Mouse (Mus musculus) granulocyte monocyte progenitor cell, adult 5-6 weeks (primary cell): ENCODE measurements around the gene Arhgap23. TPM values are rescaled to one million over a fixed set of nuclear protein-coding genes. Genes with fewer than 3 reads are reported as not detected.
A peak's percentile ranks its signal among the peaks of the same experiment; 100 is the strongest.

Source experiments
- ATAC-seq: replicated peaks from 2 replicates; pipeline ENCODE4 v1.8.0; 2016; ENCODE audit warnings: mild to moderate bottlenecking, moderate TSS enrichment, inconsistent platforms; ENCODE audit not compliant: poor library complexity, severe bottlenecking
- total RNA-seq, 2 experiments: library from RNA; stranded (forward) in 1 of 2; stranded (reverse) in 1 of 2; fragments of 200-712, 200-1000 nt in 1 of 2; fragments of >200 nt in 1 of 2; fragmentation: Nextera tagmentation in 1 of 2; gene quantifications; 2 replicates each; pipeline ENCODE4 v1.2.3; 2014 to 2017

The Arhgap23 gene
- total RNA-seq (2014; fragmentation: Nextera tagmentation) = 9.7 and 13.0 TPM in 2 replicates
- 3.4 and 4.0 TPM in 2 replicates for total RNA-seq (2017)

DNA sequence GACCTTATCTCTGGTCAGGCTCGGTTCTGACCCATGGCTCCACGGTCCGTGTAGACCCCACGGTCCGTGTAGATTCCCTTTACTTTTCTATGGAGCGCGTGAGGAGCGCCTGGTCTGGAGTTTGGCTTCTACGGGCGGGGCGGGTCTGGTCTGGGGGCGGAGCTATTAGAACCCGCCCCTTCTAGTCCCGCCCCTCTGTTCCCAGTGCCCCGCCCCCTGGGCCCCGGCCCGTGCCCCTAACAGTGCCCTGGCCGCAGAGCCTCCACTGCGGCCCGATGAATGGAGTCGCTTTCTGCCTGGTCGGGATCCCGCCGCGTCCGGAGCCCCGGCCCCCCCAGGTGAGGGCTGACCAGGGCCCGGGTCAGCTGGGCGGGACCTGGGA lies at the start of gene Arhgap23:
TSS of gene Arhgap23 (plus strand) at position 204 of the 382 bp plus-strand sequence.
- peak; percentile 58 for ATAC-seq

DNA sequence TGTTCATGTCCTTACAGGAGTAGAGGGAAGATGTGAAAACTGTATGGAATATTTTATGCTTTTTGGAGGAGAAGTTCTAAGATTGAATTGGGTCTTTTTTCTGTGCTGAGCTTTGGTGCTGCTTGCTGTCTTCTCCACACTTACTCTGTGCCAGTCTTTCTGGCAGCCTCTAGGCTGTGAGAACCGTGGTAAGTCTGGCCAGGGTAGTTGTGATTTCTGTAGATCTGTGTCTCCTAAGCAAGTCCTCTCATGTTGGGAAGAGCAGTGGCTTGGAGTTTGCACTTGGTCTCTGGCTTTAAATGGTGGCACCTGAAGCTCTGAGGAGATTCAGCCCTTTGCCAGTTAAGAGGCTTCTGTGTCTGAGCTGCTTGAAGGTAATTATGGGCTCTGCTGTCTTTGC lies 49.8 kb upstream of the Arhgap23 start:
- no peak for ATAC-seq

DNA sequence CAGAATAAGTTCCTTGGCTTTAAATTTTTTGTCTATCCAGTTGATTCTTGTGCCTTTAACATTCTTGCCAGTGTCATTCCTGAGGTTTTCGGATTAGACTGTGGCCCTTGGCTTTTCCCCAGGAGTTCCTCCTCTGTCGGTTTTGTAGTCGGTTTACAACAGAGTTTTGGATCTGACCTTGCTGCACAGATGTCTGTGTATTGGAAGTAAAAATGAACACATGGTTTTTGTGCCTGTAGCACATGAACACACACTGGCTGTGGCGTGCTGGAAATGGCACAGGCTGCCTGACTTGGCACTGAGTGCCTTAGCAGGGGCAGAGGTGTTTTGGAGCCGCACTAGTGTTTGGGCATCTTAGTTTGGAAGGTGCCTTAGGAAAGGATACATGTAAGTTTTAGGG lies 46.8 kb upstream of the Arhgap23 start:
- ATAC-seq = no peak

DNA sequence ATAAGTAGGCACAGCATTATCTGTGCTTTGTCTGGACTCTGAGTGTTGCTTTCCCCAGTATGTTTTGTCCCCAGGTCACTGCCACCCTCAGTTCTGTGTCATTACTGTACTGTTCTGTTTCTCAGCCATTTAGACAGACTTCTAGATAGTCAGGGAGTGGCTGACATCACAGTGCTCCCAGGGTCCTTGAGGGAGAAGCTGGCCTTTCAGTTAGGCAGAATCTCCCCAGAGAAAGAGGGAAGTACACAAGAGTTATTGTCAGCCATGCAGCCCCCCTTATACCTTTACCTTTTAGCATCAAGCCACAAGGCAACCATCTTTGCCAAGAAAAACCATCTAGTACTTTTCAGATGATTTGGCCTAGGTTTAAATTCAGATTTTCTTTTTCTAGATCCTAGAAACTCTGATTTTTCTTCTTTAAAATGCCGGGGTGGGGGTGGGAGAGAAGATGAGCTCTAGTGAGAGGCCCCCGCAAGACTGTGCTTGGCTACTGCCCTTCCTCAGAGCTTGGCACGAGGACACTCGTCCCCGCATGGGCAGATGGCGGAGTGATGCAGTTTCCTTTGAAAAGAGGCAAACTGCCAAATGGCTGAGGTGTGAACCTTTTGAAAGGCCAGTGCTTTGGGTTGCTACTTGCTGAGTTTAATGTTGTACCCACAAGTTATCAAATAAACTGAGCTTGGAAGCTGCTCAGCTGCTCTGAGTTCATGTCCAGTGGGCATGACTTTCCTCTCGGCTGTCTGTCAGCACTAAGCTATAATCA lies 44.8 kb upstream of the Arhgap23 start:
- ATAC-seq = no peak

DNA sequence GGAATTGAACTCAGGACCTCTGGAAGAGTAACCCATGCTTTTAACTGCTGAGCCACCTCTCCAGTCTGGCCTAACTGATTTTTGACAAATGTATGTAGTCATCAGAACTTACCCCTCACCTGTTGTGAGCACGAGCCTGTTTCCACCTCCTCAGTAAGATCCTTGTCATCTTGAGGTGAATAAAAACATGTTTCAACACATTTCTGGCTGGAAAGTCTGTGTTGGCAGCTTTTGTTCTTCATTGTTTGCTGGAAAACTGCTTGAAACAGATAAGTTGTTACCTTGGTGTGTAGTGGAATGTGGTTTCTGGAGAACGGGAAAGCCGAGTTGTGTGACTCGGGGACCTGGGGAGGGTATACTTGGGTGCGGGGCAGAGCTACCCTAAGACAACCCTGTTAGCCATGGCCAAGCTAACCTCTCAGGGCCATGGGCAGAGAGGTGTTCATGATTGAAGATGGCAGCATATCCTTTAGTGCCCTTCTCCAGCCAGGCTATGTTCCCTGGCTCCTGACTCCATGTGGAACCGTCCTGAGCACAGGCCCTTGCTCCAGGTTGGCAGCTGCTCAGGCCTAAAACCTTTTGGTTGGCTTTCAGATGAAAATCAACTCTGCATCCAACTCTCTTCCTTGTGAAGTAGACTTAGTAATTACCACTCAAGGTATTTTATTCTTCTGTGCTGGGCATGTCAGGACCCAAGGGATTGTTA lies 43.0 kb upstream of the Arhgap23 start:
- no peak for ATAC-seq

DNA sequence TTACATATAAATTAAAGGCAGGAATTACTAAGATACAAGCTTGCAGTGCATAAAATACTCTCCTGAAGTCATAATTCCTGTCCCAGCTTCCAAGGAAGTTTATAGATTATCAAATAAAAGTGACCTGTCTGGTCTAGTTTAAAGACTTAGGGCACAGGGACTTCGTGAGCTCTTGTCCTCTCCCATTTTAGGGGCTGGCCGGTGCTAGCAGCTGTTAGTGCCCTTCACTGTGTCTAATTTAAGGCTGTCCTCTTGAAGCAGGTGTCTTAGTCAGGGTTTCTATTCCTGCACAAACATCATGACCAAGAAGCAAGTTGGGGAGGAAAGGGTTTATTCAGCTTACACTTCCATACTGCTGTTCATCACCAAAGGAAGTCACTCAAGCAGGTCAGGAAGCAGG lies 41.9 kb upstream of the Arhgap23 start:
- ATAC-seq = no peak

DNA sequence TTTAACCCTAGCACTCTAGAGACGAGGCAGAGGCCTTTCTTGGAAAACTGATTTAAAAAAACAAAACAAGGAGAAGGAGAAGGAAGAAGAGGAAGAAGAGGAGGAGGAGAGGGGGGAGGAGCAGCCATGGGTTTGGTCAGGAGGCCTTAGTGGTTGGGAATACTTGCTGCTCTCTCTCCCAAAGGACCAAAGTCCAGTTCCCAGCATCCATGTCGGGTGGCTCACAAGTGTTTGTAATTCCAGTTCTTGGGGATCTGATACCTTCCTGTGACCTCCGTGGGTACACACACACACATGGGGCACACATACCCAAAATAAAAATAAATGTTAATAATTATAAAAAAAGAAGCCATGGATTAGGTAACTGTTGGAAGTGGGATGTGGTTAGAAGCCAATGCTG lies 35.3 kb upstream of the Arhgap23 start:
- no peak for ATAC-seq

DNA sequence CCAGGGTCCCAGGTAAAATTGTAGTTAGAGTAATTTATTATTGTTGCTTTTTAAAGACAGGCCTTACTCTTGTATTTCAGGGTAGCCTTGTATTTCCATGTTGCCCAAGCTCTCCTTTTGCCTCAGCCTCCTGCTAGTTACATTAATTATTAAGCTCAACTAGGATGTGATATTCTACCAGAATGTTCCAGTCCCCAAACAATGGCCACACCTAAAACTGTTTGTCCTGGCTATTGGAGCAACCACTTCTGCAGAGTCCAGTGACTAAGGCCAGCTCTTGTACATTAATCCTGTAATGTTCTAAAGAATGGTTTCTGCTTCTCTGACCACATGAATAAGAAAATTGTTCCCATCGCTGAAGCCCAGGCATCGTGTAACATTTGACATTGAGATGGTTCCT lies 32.3 kb upstream of the Arhgap23 start:
- ATAC-seq = no peak

DNA sequence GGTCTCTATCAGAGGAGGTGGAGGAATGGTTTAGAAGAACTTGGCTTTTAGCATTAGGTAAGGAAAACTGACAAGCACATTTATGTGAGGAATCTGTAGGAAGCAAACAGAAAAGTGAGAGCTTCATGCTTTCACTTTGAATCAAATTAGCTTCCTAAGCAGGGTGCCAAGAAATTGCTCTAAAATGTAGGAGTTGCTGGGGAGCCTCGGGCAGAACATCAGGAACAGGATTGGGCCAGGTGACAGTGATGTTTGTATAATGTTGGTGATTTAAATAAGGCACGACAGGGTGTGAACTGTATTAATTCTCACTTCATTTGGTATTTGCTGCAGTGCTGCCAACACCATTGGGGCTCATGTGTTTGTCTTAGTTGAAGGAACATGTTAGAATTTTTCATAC lies 31.6 kb upstream of the Arhgap23 start:
- ATAC-seq = no peak

DNA sequence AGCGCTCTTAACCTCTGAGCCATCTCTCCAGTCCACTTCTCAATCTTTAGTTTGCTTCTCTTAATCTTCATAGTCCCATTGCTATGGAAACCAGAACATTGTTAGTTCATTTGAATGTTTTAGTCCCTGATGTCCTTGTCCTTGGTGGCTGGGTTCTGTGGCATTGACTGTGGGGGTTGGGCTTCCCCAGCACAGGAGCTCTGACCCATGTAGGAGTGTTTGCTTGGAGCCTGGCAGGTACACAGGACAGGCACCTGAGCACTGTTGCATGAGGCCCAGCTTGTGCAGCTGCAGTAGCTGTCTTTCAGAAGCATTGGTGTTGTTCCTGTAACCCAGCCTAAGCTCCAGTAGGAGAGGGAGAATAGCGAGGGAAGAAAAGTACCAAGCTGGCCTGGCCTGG lies 27.5 kb upstream of the Arhgap23 start:
- no peak for ATAC-seq

DNA sequence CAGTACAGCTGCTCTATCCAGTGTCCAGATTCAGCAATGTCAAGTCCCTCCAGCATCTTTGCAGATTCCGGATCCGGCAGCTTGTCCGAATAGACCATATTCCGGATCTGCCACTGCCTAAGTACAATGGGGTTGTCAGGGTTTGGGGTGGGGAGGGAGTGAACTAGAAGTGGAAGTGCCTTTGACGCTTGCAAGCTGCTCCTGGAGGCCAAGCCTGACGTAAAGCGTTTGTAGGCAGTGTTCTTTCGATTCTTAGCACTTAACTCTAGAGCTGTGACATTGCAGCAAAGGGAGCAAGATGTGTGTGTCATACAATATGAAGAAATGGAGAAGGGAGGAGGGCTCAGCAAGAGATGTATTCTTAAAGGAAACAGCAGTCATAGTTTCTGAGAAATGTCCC lies 26.2 kb upstream of the Arhgap23 start:
- no peak for ATAC-seq

DNA sequence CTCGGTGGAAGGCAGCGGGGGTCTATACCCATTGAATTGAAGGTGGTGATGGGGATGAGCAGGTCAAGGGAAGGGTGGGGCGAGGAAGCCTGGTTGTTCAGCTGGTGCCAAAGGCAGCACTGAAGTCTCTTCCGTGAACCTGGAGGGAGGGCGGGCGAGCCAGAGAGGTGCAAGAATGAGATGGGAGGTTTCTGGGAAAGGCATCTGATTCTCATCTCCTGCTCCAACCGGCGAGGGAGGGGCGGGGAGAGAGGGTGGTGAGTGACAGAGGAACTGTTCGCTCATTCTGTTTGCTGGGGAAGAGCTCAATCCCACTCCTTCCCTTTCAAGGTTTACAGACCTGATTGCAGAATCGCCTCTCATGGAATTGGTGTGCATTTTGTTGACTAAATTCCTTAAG lies 21.7 kb upstream of the Arhgap23 start:
- no peak for ATAC-seq

DNA sequence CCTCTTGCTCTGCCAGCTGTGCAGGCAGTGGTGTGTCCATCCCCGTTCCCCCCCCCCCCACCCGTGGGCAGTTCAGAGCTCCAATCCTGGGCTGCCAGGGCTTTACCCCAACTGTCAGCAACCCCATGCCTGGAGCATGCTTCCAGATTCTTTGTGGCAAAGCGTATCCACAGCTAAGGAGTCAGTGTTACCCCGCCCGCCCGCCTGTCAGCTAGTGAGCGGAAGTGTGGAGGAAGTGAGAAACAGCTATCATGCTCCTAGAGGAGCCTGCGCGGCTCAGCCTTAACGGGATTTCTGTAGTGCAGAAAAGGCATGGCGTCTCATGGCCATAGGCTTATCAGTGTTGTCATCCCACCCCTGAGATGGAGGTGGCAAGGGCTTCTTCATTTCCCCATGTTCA lies 21.2 kb upstream of the Arhgap23 start:
- ATAC-seq = peak; percentile 94

DNA sequence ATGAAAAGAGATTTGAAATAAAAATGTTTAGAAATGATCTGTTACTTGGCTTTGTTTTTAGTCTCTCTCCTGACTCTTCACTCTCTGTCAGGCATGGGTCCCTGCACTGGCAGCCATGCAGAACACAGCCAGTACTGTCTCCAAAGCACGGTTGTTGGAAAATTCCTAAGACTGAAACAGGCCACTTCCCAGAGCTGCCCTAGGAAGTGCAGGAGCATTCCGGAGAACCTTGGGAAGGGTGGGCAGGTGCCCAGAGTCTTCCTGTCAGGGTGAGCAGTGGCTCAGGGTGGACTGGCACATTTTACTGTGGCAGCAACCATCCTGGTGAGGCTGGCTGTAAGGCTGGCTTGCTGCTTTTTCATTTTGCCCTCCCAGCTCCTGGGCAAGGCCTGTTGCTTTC lies 16.8 kb upstream of the Arhgap23 start:
- no peak for ATAC-seq

DNA sequence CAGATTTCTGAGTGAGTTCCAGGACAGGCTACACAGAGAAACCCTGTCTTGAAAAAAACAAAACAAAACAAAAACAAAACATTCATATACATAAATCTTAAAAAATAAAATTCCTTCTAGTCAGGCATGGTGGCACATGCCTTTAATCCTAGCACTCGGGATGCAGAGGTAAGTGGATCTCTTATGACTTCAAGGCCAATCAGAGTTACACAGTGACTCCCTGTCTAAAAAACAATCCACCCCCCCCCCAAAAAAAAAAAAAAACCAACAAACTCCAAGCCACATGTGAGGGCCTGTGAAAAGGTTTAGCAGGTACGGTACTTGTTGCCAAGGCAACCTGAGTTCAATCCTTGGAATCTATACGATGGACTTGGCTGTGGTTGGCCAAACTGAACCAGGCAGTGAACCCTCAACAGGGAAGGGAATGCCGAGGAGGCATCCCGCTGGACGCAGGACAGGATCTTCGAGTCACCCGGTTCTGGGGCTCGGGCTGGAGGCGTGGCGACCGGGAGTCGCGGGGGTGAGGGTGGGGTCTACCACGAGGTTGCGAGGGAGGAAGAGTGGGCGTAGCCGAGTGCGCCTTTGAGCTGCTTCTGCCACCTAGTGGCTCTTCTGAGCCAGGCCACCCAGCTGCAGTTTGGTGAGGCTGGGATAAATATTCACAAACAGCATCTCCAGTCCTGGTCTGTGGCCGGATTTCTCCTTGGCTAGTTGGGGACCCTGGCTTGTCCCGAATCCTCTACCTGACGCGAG lies 15.2 kb upstream of the Arhgap23 start:
- ATAC-seq = peak; percentile 88

DNA sequence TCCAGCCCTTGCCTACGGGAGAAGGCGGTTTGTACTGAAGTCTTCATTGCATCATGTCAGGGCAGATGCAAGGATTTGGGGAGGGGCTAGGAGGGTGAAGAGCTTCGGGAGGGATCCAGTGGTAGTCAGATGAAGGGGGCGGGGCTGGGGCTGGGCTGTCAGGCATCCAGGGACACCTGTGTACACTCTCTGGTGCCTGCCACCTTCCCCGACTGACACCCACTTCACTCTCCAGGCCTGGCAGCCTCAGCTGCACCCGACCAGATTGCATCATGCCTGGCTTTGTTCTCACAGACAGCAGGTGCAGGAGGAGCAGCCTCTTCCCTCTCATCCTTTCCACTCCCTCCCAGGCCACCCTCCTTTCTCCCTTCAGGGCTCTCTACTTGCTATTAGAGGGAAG lies 14.3 kb upstream of the Arhgap23 start:
- peak; percentile 38 for ATAC-seq

DNA sequence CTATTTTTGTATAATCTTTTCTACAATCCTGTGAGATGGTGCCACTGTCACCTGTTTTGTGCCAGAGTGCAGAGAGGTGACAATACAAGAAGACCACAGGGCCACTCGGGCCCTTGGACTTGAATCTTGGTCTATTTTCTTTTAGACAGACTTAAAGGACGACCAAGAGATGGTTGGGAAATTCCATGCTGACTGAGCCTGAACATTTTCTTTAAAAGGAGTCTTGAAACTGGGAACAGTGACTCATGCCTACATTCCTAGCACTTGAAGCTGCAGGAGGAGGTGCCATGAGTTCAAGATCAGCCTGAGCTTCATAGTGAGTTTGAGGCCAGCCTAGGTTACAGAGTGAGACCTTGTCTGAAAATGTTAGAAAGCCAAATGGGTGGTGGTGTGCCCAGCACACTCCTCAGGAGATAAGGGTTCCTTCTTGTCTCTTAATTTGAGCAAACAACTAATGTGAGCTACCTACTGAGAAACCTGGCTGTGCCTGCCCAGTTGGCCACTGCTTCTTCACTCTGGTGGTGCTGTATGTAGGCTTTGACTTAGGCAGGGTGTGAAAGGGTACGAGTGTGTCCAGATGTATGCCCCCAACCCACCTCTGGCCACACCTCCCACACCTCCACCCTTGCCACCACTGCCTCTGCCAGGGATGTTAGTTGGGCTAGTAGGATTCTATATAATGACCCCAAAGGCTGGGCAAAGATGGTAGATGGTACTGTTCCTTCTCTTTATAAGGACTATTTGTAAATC lies 13.5 kb upstream of the Arhgap23 start:
- no peak for ATAC-seq

DNA sequence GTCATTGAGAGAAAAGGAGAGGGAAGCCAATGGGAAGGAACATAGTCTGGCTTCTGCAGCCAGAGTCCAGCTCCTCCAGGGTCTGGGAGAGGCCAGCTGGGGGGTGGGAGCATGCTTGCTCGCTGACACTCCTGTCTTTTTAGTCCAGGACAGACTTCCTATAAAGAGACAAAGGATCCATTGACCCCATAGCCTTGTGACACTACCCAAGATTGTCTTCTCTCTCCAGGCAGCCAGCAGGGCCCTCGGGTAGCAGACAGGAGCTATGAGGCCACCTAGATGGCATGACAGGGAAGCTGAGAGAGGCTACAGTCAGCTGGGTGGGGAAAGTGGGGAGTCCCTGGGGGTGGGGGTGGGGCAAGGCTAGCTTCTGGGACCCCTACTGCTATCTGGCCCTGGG lies 12.6 kb upstream of the Arhgap23 start:
- no peak for ATAC-seq

DNA sequence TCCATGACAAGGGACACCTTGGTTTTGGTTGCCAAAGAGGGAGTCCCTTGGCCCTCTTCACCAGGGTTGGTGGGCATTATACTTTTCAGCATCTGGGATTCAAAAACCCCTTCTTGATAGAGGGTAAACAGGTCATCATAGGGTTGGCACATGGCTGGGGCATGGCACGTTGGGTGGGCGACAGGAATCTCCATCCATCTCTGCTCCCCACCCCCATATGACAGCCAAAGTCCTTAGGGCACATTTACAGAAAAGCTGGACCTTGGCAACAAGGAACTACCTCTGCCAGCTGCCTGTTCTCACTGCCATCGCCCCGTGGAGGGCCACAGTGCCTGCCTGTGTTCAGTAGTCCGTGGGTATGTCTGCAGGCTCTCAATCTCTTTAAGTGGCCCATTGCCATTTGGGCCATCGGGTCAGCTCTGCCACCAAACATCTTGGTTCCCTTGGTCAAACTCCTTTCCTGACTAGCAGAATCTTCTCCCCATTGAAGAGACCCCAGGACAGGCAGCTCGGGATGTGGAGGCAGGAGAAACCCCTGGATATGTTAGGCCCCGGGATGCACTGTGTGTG lies 11.6 kb upstream of the Arhgap23 start:
- ATAC-seq = no peak

DNA sequence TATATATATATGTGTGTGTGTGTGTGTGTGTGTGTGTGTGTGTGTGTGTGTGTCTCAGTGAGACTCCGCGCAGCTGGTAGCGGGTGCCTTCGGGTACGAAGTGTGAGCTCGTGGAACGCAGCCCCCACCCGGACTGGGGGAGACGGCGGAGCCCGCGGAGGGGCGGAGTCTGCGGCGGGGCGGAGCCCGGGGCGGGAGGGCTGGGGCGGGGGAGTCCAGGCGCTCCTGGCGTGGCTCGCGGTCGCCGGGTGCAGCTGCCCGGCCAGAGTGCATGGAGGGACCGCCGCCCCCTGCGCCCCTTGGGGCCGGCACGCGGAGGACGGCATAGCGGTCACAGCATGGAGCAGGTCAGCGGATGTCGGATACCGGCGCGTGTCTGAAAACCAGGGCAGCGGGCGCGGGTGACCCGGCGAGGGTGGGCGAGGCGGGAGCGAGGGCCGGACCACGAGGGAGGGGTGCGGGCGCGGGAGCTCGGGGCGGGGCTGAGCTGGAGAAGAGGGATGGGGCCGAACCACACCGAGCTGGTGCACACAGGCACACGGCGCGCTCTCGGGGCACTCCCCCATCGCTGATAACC lies 11.1 kb upstream of the Arhgap23 start:
- ATAC-seq = peak; percentile 21
